Mouse (Mus musculus): ENCODE results near the gene Ephb2. TPM values are rescaled to one million over a fixed set of nuclear protein-coding genes. Genes with fewer than 3 reads are reported as not detected.

The Ephb2 gene
- total and polyA plus RNA-seq, 2 experiments from 2014 or later, result 10.8 to 85.6 TPM

DNA sequence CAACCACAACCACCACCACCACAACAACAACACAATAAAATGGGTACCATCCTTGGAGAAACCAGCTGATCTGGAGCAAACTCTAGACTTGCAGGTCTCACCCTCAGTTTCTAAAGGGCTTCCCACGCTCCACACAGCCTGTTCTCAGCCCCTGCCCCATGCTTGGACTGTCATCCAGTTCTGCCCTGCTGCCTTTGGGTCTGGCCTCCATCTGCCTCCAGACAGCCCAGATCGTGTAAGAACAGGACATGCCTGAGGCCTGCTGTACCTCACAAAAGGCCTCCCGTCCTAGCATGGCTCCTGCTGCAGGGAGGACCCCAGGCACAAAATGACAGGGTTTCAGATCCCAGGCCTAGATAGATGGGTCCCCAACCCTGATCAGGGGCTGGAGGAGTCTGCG is 48.4 kb downstream of the Ephb2 start:
- Histone ChIP-seq H3K27ac (ENCODE audit: low read depth, low read length) (no peak overlapping the region), H3K36me3 (ENCODE audit: insufficient read depth) (no peaks in the 10 kb centered on the region)

DNA sequence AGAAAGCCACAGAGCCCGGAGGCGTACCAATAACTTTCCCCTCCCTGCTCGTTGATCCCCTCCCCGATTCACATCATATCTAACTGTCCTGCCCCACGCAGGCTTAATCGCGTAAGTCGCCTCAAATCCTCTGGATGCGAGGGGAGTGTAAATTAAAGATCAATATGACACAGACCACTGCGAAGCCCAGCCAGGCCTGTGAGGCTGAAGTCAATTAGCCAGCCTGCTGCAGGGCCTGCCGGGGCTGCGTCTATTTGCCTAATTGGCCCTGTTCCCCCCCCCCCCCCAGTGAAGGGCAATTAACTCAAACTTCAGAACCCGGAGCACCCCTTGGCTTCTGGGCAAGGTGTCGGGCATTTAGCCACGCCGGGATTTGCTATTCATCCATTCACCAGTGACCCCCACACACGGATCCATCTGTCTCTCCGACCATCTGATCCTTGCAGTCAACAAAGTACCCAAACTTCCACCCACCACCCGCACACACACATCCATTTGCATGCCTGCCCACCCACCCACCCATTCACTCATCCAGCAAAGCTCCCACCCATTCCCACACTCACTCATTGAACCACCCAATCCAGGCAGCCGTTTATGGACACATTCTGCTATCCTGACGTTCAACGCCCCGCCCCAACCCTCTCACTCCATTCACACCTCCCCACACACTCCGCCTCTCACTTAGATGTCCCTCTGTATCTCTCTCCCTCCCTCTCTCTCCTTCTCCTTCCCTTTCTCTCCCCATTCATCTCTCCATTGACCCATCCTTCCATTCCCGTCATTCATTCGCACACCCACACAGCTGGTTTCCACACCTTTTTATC is 49.1 kb downstream of the Ephb2 start:
- no peak overlapping the region for H3K9ac ChIP-seq
- H3K27ac ChIP-seq (ENCODE audit: low read depth, low read length), result no peak overlapping the region

More for the DNA sequence above, 48.4 kb downstream of the Ephb2 start:
- H3K9me3 ChIP-seq (ENCODE audit: low read length), result no peaks in the 10 kb centered on the region
- ATAC-seq (no peak), DNase-seq (no peak)
- no peaks in the 10 kb centered on the region for H3K4me1 ChIP-seq (ENCODE audit: insufficient read depth)
- WGBS, result 54% methylated on average over 4 of the region's 4 CpGs
- no peak overlapping the region for H3K4me2 ChIP-seq (ENCODE audit: low read depth)
- no peak for TF ChIP-seq CTCF (IDR thresholded peaks at IDR 0.05; ENCODE audit: low read depth)
- H3K9ac ChIP-seq, result no peak overlapping the region
- H3K4me3 ChIP-seq (ENCODE audit: low read depth, low read length), result no peak overlapping the region
- no peaks in the 10 kb centered on the region for H3K27me3 ChIP-seq (ENCODE audit: insufficient read depth, low read length)

GRCm38 (mm10) chr4:136783552-136784150 is 52.1 kb downstream of the Ephb2 start:
- Histone ChIP-seq H3K9ac (no peak overlapping the region), H3K27ac (ENCODE audit: low read depth, low read length) (no peak overlapping the region), H3K4me2 (ENCODE audit: low read depth) (no peak overlapping the region), H3K36me3 (ENCODE audit: insufficient read depth) (no peaks in the 10 kb centered on the region), H3K27me3 (ENCODE audit: insufficient read depth, low read length) (no peaks in the 10 kb centered on the region), H3K9me3 (ENCODE audit: low read length) (no peaks in the 10 kb centered on the region), H3K4me3 (ENCODE audit: low read depth, low read length) (no peak overlapping the region), H3K4me1 (ENCODE audit: insufficient read depth) (no peaks in the 10 kb centered on the region)
- ATAC-seq (peak; percentile 58), DNase-seq (peak; percentile 58)
- no peak for TF ChIP-seq CTCF (IDR thresholded peaks at IDR 0.05; ENCODE audit: low read depth)
- WGBS, result 29% methylated on average over 22 of the region's 22 CpGs

More for the DNA sequence above, 49.1 kb downstream of the Ephb2 start:
- WGBS, result 21% methylated on average over 26 of the region's 26 CpGs
- Histone ChIP-seq H3K9me3 (ENCODE audit: low read length) (no peaks in the 10 kb centered on the region), H3K27me3 (ENCODE audit: insufficient read depth, low read length) (no peaks in the 10 kb centered on the region), H3K36me3 (ENCODE audit: insufficient read depth) (no peaks in the 10 kb centered on the region), H3K4me1 (ENCODE audit: insufficient read depth) (no peaks in the 10 kb centered on the region), H3K4me3 (ENCODE audit: low read depth, low read length) (no peak overlapping the region), H3K4me2 (ENCODE audit: low read depth) (no peak overlapping the region)
- no peak for TF ChIP-seq CTCF (IDR thresholded peaks at IDR 0.05; ENCODE audit: low read depth)
- ATAC-seq, result peak; percentile 52; the same call in 1 of the 2 replicates
- DNase-seq, result peak; percentile 31

GRCm38 (mm10) chr4:136782579-136782925 is 53.2 kb downstream of the Ephb2 start:
- Histone ChIP-seq H3K4me2 (ENCODE audit: low read depth) (no peak overlapping the region), H3K9me3 (ENCODE audit: low read length) (no peaks in the 10 kb centered on the region), H3K36me3 (ENCODE audit: insufficient read depth) (no peaks in the 10 kb centered on the region), H3K4me1 (ENCODE audit: insufficient read depth) (no peaks in the 10 kb centered on the region; the same call in 1 of the 2 replicates), H3K27me3 (ENCODE audit: insufficient read depth, low read length) (no peaks in the 10 kb centered on the region), H3K4me3 (ENCODE audit: low read depth, low read length) (no peak overlapping the region), H3K9ac (no peak overlapping the region), H3K27ac (ENCODE audit: low read depth, low read length) (no peak overlapping the region)
- DNase-seq (no peak), ATAC-seq (no peak)
- 92% methylated on average over 1 of the region's 1 CpGs for WGBS
- TF ChIP-seq CTCF (IDR thresholded peaks at IDR 0.05; ENCODE audit: low read depth), result no peak

- Histone ChIP-seq H3K4me2 (ENCODE audit: low read depth) (no peak overlapping the region), H3K27ac (ENCODE audit: low read depth, low read length) (no peak overlapping the region), H3K36me3 (ENCODE audit: insufficient read depth) (no peaks in the 10 kb centered on the region), H3K9me3 (ENCODE audit: low read length) (no peaks in the 10 kb centered on the region), H3K9ac (no peak overlapping the region), H3K4me3 (ENCODE audit: low read depth, low read length) (no peak overlapping the region), H3K4me1 (ENCODE audit: insufficient read depth) (no peaks in the 10 kb centered on the region; the same call in 1 of the 2 replicates), H3K27me3 (ENCODE audit: insufficient read depth, low read length) (no peaks in the 10 kb centered on the region)
- 0 out of 2 replicates have a peak, but pooled peaks have one; percentile 9 for ATAC-seq
- 62% methylated on average over 13 of the region's 13 CpGs for WGBS
- no peak for TF ChIP-seq CTCF (IDR thresholded peaks at IDR 0.05; ENCODE audit: low read depth)
- DNase-seq, result peak; percentile 48
These were observed 53.8 kb downstream of the Ephb2 start for GRCm38 (mm10) chr4:136781868-136782578.

GRCm38 (mm10) chr4:136780201-136780895 is 55.4 kb downstream of the Ephb2 start:
- no peaks in the 10 kb centered on the region; the same call in 1 of the 2 replicates for H3K4me1 ChIP-seq (ENCODE audit: insufficient read depth)
- no peak overlapping the region for H3K9ac ChIP-seq
- 70% methylated on average over 20 of the region's 20 CpGs for WGBS
- DNase-seq, result no peak
- no peaks in the 10 kb centered on the region for H3K9me3 ChIP-seq (ENCODE audit: low read length)
- ATAC-seq, result no peak
- no peak overlapping the region for H3K27ac ChIP-seq (ENCODE audit: low read depth, low read length)
- no peak for TF ChIP-seq CTCF (IDR thresholded peaks at IDR 0.05; ENCODE audit: low read depth)
- no peak overlapping the region for H3K4me2 ChIP-seq (ENCODE audit: low read depth)
- H3K27me3 ChIP-seq (ENCODE audit: insufficient read depth, low read length), result no peaks in the 10 kb centered on the region
- no peaks in the 10 kb centered on the region for H3K36me3 ChIP-seq (ENCODE audit: insufficient read depth)
- no peak overlapping the region for H3K4me3 ChIP-seq (ENCODE audit: low read depth, low read length)

All from forebrain, postnatal 0 days (tissue).